Mouse (Mus musculus): Measurements from ENCODE around the gene Zfand5. TPM values are rescaled to one million over a fixed set of nuclear protein-coding genes. Genes with fewer than 3 reads are reported as not detected.

The Zfand5 gene
- polyA plus RNA-seq, 2 experiments from 2014 or later = 12.1 to 14.8 TPM

DNA sequence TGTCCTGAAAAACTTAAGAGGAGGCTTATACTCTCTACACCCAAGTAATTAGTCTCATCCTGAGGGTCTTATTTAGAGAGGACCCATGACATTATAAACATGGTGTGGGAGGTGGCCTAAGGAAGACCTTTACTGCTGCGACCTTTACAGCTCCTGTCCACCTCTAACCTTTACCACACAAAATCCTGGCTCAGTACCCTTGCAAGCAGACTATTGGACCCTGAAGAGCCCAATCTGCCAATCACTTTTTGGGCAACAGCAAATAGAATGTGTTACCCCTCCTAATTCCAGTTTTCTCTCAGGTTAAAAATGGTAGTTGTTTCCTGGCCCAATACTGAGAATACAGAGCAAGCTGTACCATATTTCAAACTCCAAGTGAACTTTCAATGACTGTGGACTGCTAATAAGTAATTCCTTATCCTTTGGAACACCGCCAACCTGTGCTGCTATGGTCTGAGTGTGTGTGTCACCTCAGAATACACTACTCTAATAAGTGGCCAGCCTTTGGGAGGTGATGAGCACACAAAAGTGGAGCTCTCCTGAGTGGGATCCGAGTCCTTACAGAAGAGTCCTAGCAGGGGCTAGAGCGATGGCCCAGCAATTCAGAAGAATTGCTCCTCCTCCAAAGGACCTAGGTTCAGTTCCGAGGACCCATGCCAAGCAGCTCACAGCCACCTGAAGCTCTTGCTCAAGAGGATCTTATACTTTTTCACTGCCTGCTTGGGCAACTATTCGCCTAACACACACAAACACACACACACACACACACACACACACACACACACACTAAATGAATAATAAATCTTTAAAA, 58.4 kb downstream of the Zfand5 start:
- ATAC-seq = no peak

DNA sequence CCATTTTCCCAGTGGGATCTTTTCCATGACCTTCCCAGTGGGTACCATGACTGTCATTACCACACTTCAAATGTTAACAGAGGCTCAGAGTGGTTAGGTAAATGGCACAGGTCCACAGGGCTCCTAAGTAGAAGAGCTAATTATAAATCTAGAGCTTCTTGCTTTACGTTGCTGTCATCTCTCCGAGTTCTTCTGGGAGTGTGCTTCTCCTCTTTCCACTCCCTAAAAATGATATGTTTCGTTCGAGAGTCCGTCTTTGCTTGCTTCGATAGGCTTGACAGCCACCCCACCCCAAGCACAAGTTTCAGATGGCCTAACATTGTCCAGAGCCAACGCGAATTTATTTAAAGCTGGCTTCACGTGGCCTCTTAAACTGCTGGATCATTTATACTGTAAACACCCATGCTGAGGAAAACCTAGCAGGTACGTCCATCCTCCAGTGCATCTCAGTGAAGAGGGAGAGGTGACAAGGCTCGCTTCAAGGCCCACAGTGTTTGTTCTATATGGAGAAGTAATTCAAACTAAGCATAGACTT, 59.6 kb downstream of the Zfand5 start:
- no peak for ATAC-seq

Other genes with a start within 250 kb of the Zfand5 start
- gene Gda, start 201.2 kb downstream of the Zfand5 start, polyA plus RNA-seq (2017; shearing (Covaris generic)) = under 1 TPM in 1 of 2 experiments, not detected in 1; 0.17 TPM

Data from CD4-positive, CD25-positive, alpha-beta regulatory T cell, adult 4 months (primary cell).